Mouse (Mus musculus) cortical plate, adult 2 months (tissue): ENCODE measurements around the gene Nit1.

ENCODE experiments used
- CTCF ChIP-seq: fragments of 200-500 bp; IDR thresholded peaks from 2 replicates; pipeline ENCODE4 v1.5.1; 2011; ENCODE audit warnings: mild to moderate bottlenecking, control low read depth, low read length; ENCODE audit not compliant: insufficient read depth; ENCODE audit errors: extremely low read depth
- POLR2A ChIP-seq: fragments of 200-500 bp; IDR thresholded peaks from 2 replicates; pipeline ENCODE4 v1.6.1; 2011; ENCODE audit warnings: mild to moderate bottlenecking, low read length, control low read depth; ENCODE audit not compliant: insufficient read depth; ENCODE audit errors: extremely low read depth

GRCm38 (mm10) chr1:171360656-171361055 is 15.2 kb upstream of the Nit1 start, which contains the start of gene Klhdc9:
- TF ChIP-seq POLR2A (peak; percentile 82), CTCF (no peak)
